Mouse (Mus musculus) embryonic facial prominence, embryonic 11.5 days (tissue): Measurements from ENCODE around the gene Slc16a3. TPM values are rescaled to one million over a fixed set of nuclear protein-coding genes. Genes with fewer than 3 reads are reported as not detected.

Experiments
- ATAC-seq: fragments of 200-750 bp; cut with Nextera tagmentation; replicated peaks from 2 replicates; pipeline ENCODE4 v1.8.0; 2017; ENCODE audit warnings: low read depth; ENCODE audit not compliant: insufficient number of reproducible peaks, low FRiP score, low TSS enrichment
- DNase-seq: peaks from one replicate; pipeline ENCODE4 v3.0.0-alpha.2; 2015; ENCODE audit warnings: low spot score
- H3K27ac ChIP-seq: fragments of 300-500 bp; sonication (generic); replicated peaks from 2 replicates; pipeline ENCODE4 v1.5.1; 2014; ENCODE audit warnings: mild to moderate bottlenecking, low read depth, low read length, control low read depth
- H3K27me3 ChIP-seq: fragments of 300-500 bp; sonication (generic); 2 replicates; pipeline ENCODE4 v1.6.1; 2014; ENCODE audit warnings: mild to moderate bottlenecking, low read length, moderate library complexity, mixed read lengths; ENCODE audit not compliant: control insufficient read depth, insufficient read depth
- H3K36me3 ChIP-seq: fragments of 300-500 bp; sonication (generic); replicated peaks from 2 replicates; pipeline ENCODE4 v1.6.1; 2014; ENCODE audit warnings: low read depth, mild to moderate bottlenecking, low read length, moderate library complexity, mixed read lengths; ENCODE audit not compliant: control insufficient read depth, insufficient read depth
- H3K4me1 ChIP-seq: fragments of 300-500 bp; sonication (generic); 2 replicates; pipeline ENCODE4 v1.6.1; 2014; ENCODE audit warnings: low read length, mixed read lengths; ENCODE audit not compliant: control insufficient read depth, insufficient read depth
- H3K4me2 ChIP-seq: fragments of 300-500 bp; sonication (generic); 2 replicates; pipeline ENCODE4 v1.6.1; 2014; ENCODE audit warnings: low read depth, mild to moderate bottlenecking, control low read depth, low read length, moderate library complexity
- H3K4me3 ChIP-seq: fragments of 300-500 bp; sonication (generic); 2 replicates; pipeline ENCODE4 v1.5.1; 2014; ENCODE audit warnings: low read depth, low read length, control low read depth
- H3K9ac ChIP-seq: fragments of 300-500 bp; sonication (generic); replicated peaks from 2 replicates; pipeline ENCODE4 v1.6.1; 2014; ENCODE audit warnings: mild to moderate bottlenecking, control low read depth, low read length
- H3K9me3 ChIP-seq: fragments of 300-500 bp; sonication (generic); replicated peaks from 2 replicates; pipeline ENCODE4 v1.6.1; 2016; ENCODE audit warnings: mild to moderate bottlenecking, low read length, inconsistent platforms, mixed read lengths; ENCODE audit not compliant: control insufficient read depth
- WGBS: fragments of 180-500 bp; shearing (Covaris S2); extraction: QIAGEN DNeasy Blood & Tissue Kit; methylation state at CpG from one replicate; pipeline ENCODE4 v1.1.7; 2014; 5-methylcytosine and 5-hydroxymethylcytosine counted together
- polyA plus RNA-seq: library from polyadenylated mRNA; unstranded; fragments of >200 nt; fragmentation: Nextera tagmentation; extraction: Ambion mirVana; gene quantifications from 2 replicates; pipeline ENCODE4 v1.2.1, GENCODE M21; 2014

Gene Slc16a3
- 30.7 and 40.8 TPM in 2 replicates for polyA plus RNA-seq

GRCm38 (mm10) chr11:120948328-120948727, at the start of gene Slc16a3:
Gene Slc16a3 (plus strand): TSS chr11:120948480.
- Histone ChIP-seq H3K36me3 (no peaks in the 10 kb centered on the region), H3K9me3 (no peaks in the 10 kb centered on the region), H3K4me1 (peaks cover 5% of the 10 kb centered on the region), H3K4me3 (peak within 1 kb of the TSS; percentile 53), H3K9ac (peak within 1 kb of the TSS; percentile 59), H3K4me2 (peak within 1 kb of the TSS; percentile 76), H3K27me3 (no peaks in the 10 kb centered on the region; the same call in 1 of the 2 replicates), H3K27ac (no peak within 1 kb of the TSS)
- WGBS, result 24% methylated on average over 12 of the region's 12 CpGs
- ATAC-seq (no peak), DNase-seq (no peak)

- Histone ChIP-seq H3K4me3 (no peak overlapping the region), H3K36me3 (no peaks in the 10 kb centered on the region), H3K9me3 (no peaks in the 10 kb centered on the region), H3K4me1 (no peaks in the 10 kb centered on the region), H3K27ac (no peak overlapping the region), H3K9ac (no peak overlapping the region), H3K4me2 (no peak overlapping the region), H3K27me3 (no peaks in the 10 kb centered on the region)
- ATAC-seq (no peak), DNase-seq (no peak)
- 87% methylated on average over 8 of the region's 8 CpGs for WGBS
Measured at GRCm38 (mm10) chr11:120900276-120901244, 47.7 kb upstream of the Slc16a3 start.

GRCm38 (mm10) chr11:120901729-120902486, 46.4 kb upstream of the Slc16a3 start:
- Histone ChIP-seq H3K4me3 (no peak overlapping the region), H3K4me2 (no peak overlapping the region), H3K27ac (no peak overlapping the region), H3K27me3 (no peaks in the 10 kb centered on the region), H3K4me1 (no peaks in the 10 kb centered on the region), H3K36me3 (no peaks in the 10 kb centered on the region), H3K9me3 (no peaks in the 10 kb centered on the region), H3K9ac (no peak overlapping the region; the same call in 1 of the 2 replicates)
- no peak for DNase-seq
- no peak for ATAC-seq
- WGBS, result 79% methylated on average over 21 of the region's 21 CpGs

- Histone ChIP-seq H3K27ac (no peak overlapping the region), H3K9ac (no peak overlapping the region), H3K4me3 (no peak overlapping the region), H3K36me3 (no peaks in the 10 kb centered on the region), H3K4me1 (no peaks in the 10 kb centered on the region), H3K4me2 (no peak overlapping the region), H3K9me3 (no peaks in the 10 kb centered on the region), H3K27me3 (no peaks in the 10 kb centered on the region)
- ATAC-seq (no peak), DNase-seq (no peak)
- 48% methylated on average over 10 of the region's 10 CpGs for WGBS
Measured at GRCm38 (mm10) chr11:120902487-120903142, 45.7 kb upstream of the Slc16a3 start.

GRCm38 (mm10) chr11:120903159-120903850, 45.0 kb upstream of the Slc16a3 start:
- Histone ChIP-seq H3K27me3 (no peaks in the 10 kb centered on the region), H3K36me3 (no peaks in the 10 kb centered on the region), H3K9me3 (no peaks in the 10 kb centered on the region), H3K9ac (no peak overlapping the region), H3K4me1 (no peaks in the 10 kb centered on the region), H3K4me3 (no peak overlapping the region), H3K4me2 (no peak overlapping the region), H3K27ac (no peak overlapping the region)
- ATAC-seq (no peak), DNase-seq (no peak)
- 86% methylated on average over 24 of the region's 24 CpGs for WGBS

- Histone ChIP-seq H3K36me3 (no peaks in the 10 kb centered on the region), H3K27me3 (no peaks in the 10 kb centered on the region), H3K9ac (no peak overlapping the region), H3K4me3 (no peak overlapping the region), H3K4me2 (no peak overlapping the region), H3K9me3 (no peaks in the 10 kb centered on the region), H3K27ac (no peak overlapping the region), H3K4me1 (no peaks in the 10 kb centered on the region)
- ATAC-seq, result no peak
- DNase-seq, result no peak
- WGBS, result 100% methylated on average over 3 of the region's 3 CpGs
Measured at GRCm38 (mm10) chr11:120904561-120904960, 43.7 kb upstream of the Slc16a3 start.

- Histone ChIP-seq H3K27ac (no peak overlapping the region), H3K36me3 (no peaks in the 10 kb centered on the region), H3K4me3 (no peak overlapping the region), H3K27me3 (no peaks in the 10 kb centered on the region), H3K9ac (no peak overlapping the region), H3K4me2 (no peak overlapping the region), H3K9me3 (no peaks in the 10 kb centered on the region), H3K4me1 (no peaks in the 10 kb centered on the region)
- peak; percentile 75; the same call in 1 of the 2 replicates for ATAC-seq
- 40% methylated on average over 1 of the region's 1 CpGs for WGBS
- peak; percentile 82 for DNase-seq
Measured at GRCm38 (mm10) chr11:120905430-120905873, 42.8 kb upstream of the Slc16a3 start.
